Mouse (Mus musculus): ENCODE measurements around the gene Sec16a.
A peak's percentile ranks its signal among the peaks of the same experiment; 100 is the strongest.

Gene Sec16a

DNA sequence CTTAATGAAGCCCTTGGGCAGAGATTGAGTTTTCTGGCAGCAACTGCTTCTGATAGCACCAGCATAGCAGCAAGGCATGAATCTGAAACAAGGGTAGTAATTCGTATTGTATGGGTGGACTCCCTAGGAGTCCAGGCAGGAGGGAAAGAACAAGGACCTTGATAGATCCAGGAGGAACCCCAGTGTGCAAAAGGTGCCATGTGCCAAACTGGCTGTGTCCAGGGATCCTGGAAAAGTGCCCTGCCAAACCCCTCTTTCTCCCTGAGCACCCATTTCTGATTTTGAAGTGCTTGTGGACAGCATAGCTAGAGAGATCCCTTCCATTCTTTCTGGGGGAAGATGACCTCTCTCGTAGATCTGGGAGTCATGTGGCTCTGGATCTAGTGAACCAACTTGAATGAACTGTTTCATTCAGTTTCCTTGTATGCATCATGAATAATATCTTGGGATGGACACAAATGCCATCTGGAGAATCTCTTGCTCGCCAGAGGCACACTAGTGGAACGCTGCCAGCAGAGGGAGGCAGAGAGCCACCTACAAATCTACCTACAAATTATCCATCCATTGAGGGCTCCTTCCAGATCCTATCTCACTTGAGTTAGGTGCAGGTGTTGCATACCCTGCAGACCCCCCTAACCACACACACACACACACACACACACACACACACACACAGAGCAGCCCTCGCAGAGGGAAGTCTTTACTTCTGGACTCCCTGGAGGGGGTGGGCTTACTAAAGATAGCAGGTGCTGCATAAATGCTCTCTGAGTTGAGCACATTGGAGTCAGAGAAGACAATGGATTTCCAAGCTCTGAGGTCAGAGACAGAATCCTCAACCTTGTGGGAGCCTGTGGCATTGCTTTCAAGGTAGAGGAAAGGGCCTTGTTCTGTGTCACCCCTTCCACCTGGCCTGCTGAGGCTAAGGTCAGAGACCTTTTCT, 4.4 kb upstream of the Sec16a start:
- Histone ChIP-seq H3K36me3 (ENCODE audit: insufficient read depth, low read length) (peaks cover 8% of the 10 kb centered on the region; the same call in 1 of the 2 replicates), H3K4me3 (replicated peaks; ENCODE audit: low read length) (no peak overlapping the region), H3K4me1 (replicated peaks; ENCODE audit: low read depth, low read length) (peaks cover 41% of the 10 kb centered on the region), H3K27me3 (ENCODE audit: insufficient read depth, low read length) (no peaks in the 10 kb centered on the region), H3K9me3 (ENCODE audit: low read length) (no peaks in the 10 kb centered on the region)
- TF ChIP-seq POU5F1 (IDR thresholded peaks at IDR 0.05; ENCODE audit: borderline replicate concordance, low read length) = no peak
- TF ChIP-seq CTCF (conservative IDR thresholded peaks at IDR 0.05; ENCODE audit: low read length) = peak; percentile 75
- TF ChIP-seq NANOG (IDR thresholded peaks at IDR 0.05; ENCODE audit: borderline replicate concordance, low read length) = no peak

DNA sequence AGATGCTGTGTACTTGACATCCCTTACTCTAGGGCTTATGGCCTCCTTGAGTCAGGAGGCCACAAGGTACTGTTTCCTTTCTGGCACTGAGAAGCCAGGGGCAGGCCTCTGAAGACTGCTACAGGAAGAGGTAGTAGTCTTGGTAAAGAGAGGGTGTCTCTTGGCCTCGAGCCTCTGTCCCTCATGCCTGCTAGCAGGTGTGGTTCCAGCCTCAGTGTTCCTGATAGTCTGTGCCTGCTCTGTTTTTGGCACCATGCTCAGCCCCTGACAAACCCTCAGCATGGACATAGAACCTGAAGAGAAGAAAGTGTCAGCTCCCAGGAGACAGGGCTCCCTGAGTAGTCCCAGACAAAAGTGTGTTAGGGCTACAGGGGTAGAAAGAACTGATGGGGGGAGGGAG, 2.4 kb upstream of the Sec16a start:
- TF ChIP-seq CTCF (conservative IDR thresholded peaks at IDR 0.05; ENCODE audit: low read length) (no peak), POU5F1 (IDR thresholded peaks at IDR 0.05; ENCODE audit: borderline replicate concordance, low read length) (no peak), NANOG (IDR thresholded peaks at IDR 0.05; ENCODE audit: borderline replicate concordance, low read length) (no peak)
- Histone ChIP-seq H3K36me3 (ENCODE audit: insufficient read depth, low read length) (peaks cover 8% of the 10 kb centered on the region; the same call in 1 of the 2 replicates), H3K4me1 (replicated peaks; ENCODE audit: low read depth, low read length) (peaks cover 57% of the 10 kb centered on the region), H3K9me3 (ENCODE audit: low read length) (no peaks in the 10 kb centered on the region), H3K4me3 (replicated peaks; ENCODE audit: low read length) (0 out of 2 replicates have a peak overlapping the region, but pooled peaks have one; percentile 4), H3K27me3 (ENCODE audit: insufficient read depth, low read length) (no peaks in the 10 kb centered on the region)

DNA sequence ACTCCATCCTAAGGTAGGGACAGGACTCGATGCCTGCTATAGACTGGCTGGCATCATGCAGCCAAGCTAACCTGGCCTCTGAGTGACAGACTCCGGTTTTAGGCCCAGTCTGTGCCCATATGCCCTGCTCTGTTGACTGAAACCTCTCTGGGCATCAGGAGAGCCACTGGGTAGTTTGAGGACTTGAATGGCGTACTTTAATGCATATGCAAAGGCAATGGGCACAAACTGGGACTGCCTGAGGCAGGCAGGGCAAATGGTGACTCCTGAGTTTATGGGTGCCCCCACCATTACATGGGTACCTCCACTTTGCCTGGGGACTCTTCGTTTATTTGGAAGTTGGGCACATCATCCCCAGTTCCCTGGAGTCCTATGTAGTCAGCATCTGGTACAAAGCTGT, 1.7 kb upstream of the Sec16a start:
- Histone ChIP-seq H3K4me1 (replicated peaks; ENCODE audit: low read depth, low read length) (peaks cover 64% of the 10 kb centered on the region), H3K36me3 (ENCODE audit: insufficient read depth, low read length) (peaks cover 11% of the 10 kb centered on the region), H3K27me3 (ENCODE audit: insufficient read depth, low read length) (no peaks in the 10 kb centered on the region), H3K4me3 (replicated peaks; ENCODE audit: low read length) (peak overlapping the region; percentile 91), H3K9me3 (ENCODE audit: low read length) (no peaks in the 10 kb centered on the region)
- TF ChIP-seq CTCF (conservative IDR thresholded peaks at IDR 0.05; ENCODE audit: low read length) (no peak), POU5F1 (IDR thresholded peaks at IDR 0.05; ENCODE audit: borderline replicate concordance, low read length) (no peak), NANOG (IDR thresholded peaks at IDR 0.05; ENCODE audit: borderline replicate concordance, low read length) (no peak)

DNA sequence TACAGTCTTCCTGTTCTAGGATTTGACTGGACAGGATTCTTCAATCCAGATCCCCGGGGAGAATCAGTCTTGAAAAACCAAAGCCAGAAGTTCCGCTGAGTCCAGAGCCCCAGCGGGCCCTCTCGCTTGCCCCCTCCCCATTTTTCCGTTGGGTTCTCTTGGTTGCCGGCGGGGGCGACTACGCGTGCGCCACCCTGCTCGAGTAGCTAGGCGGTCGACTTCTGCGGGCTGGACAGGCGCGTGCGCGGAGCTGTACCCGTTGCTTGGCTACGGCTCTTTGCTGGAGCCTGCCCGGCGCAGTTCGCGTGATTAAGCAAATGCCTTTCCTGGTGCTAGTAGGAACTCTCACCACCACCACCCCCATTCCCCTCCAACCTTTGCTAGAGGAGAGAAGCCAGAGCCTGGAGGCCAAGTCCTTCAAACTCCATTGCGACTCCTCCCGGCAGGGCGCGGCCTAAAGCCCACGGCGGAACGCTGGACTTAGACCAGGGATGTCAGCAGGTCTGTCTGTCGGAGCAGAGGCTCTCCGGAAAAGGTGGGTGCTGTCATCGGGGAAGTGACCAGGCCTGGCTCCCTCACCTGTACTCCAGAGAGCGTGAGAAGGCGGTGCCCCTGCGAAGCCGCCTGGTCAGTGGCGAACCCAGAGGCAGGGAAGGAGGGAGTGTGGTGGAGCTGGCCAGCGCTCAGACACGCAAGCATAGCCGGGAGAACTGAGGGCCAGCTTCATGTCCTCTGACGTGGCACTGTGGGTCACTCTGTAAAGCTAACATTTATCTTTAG, 840 bp upstream of the Sec16a start:
- peaks cover 73% of the 10 kb centered on the region for H3K4me1 ChIP-seq (replicated peaks; ENCODE audit: low read depth, low read length)
- TF ChIP-seq POU5F1 (IDR thresholded peaks at IDR 0.05; ENCODE audit: borderline replicate concordance, low read length) (no peak), NANOG (IDR thresholded peaks at IDR 0.05; ENCODE audit: borderline replicate concordance, low read length) (no peak), CTCF (conservative IDR thresholded peaks at IDR 0.05; ENCODE audit: low read length) (no peak)
- H3K27me3 ChIP-seq (ENCODE audit: insufficient read depth, low read length) = no peaks in the 10 kb centered on the region
- H3K9me3 ChIP-seq (ENCODE audit: low read length) = no peaks in the 10 kb centered on the region
- H3K4me3 ChIP-seq (replicated peaks; ENCODE audit: low read length) = peak overlapping the region; percentile 91
- H3K36me3 ChIP-seq (ENCODE audit: insufficient read depth, low read length) = peaks cover 14% of the 10 kb centered on the region

DNA sequence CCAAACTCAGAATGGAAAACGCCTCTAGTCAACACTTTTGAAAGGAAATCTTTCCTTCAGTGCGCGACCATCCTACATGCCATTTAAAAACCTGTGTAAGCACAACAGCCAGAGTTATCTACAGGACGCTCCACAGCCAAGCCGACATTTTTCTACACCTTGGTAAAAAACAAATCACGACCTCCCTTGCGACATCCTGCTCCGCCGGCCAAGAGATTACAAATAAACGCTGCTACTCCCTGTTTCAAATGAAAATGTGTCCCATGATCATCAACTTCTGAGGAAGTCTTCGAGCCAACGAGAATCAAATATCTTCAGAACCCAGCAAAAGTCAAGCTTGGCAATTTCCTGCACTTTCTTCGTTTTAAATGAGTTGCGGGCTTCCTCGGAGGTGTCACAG, 648 bp downstream of the Sec16a start:
- peaks cover 29% of the 10 kb centered on the region for H3K36me3 ChIP-seq (ENCODE audit: insufficient read depth, low read length)
- peaks cover 83% of the 10 kb centered on the region for H3K4me1 ChIP-seq (replicated peaks; ENCODE audit: low read depth, low read length)
- TF ChIP-seq CTCF (conservative IDR thresholded peaks at IDR 0.05; ENCODE audit: low read length) = no peak
- TF ChIP-seq NANOG (IDR thresholded peaks at IDR 0.05; ENCODE audit: borderline replicate concordance, low read length) = no peak
- TF ChIP-seq POU5F1 (IDR thresholded peaks at IDR 0.05; ENCODE audit: borderline replicate concordance, low read length) = no peak
- H3K4me3 ChIP-seq (replicated peaks; ENCODE audit: low read length) = peak overlapping the region; percentile 96
- H3K9me3 ChIP-seq (ENCODE audit: low read length) = no peaks in the 10 kb centered on the region
- H3K27me3 ChIP-seq (ENCODE audit: insufficient read depth, low read length) = no peaks in the 10 kb centered on the region

DNA sequence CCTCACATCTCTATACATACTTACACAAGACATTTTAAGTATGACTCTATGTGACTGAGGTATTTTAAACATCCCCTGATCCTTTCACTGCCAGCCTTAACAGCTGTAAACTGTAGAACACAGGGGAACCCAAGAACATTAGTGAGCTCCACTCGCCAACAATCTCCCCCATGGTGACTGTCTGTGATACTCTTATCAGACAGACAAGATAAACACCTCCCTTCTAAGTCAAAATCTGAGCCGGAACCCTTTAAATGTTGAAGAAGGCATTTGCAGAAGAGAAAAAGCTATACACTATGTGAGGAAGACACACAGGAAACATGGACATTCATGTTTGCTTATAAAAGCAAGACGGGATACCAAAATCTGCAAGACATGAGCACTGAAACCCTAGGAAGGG, 1.1 kb downstream of the Sec16a start:
- Histone ChIP-seq H3K27me3 (ENCODE audit: insufficient read depth, low read length) (no peaks in the 10 kb centered on the region), H3K36me3 (ENCODE audit: insufficient read depth, low read length) (peaks cover 34% of the 10 kb centered on the region), H3K9me3 (ENCODE audit: low read length) (no peaks in the 10 kb centered on the region), H3K4me1 (replicated peaks; ENCODE audit: low read depth, low read length) (peaks cover 83% of the 10 kb centered on the region), H3K4me3 (replicated peaks; ENCODE audit: low read length) (peak overlapping the region; percentile 96)
- TF ChIP-seq NANOG (IDR thresholded peaks at IDR 0.05; ENCODE audit: borderline replicate concordance, low read length) (no peak), POU5F1 (IDR thresholded peaks at IDR 0.05; ENCODE audit: borderline replicate concordance, low read length) (no peak), CTCF (conservative IDR thresholded peaks at IDR 0.05; ENCODE audit: low read length) (no peak)

DNA sequence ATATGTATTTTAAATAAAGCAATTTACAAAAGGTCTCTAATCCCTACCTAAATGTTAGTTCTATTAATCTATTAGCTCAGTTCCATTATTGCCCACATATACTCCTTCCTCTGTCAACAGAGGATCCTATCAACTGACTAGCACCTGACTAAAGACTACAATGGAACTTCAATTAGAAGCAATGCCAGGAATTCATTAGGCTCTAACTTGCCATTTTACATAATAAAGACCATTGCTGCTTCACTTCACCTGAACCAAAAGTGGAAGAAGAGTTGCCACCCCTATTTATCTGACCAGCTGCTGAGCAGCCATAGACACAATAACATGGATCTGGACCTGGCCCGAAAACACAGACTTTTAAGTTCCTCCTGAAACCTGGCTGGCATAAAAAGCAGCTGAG, 2.2 kb downstream of the Sec16a start:
- TF ChIP-seq POU5F1 (IDR thresholded peaks at IDR 0.05; ENCODE audit: borderline replicate concordance, low read length) (peak; percentile 48; the same call in 1 of the 2 replicates), NANOG (IDR thresholded peaks at IDR 0.05; ENCODE audit: borderline replicate concordance, low read length) (peak; percentile 95), CTCF (conservative IDR thresholded peaks at IDR 0.05; ENCODE audit: low read length) (no peak)
- Histone ChIP-seq H3K36me3 (ENCODE audit: insufficient read depth, low read length) (peaks cover 44% of the 10 kb centered on the region), H3K4me3 (replicated peaks; ENCODE audit: low read length) (peak overlapping the region; percentile 96), H3K27me3 (ENCODE audit: insufficient read depth, low read length) (no peaks in the 10 kb centered on the region), H3K4me1 (replicated peaks; ENCODE audit: low read depth, low read length) (peaks cover 83% of the 10 kb centered on the region), H3K9me3 (ENCODE audit: low read length) (no peaks in the 10 kb centered on the region)

DNA sequence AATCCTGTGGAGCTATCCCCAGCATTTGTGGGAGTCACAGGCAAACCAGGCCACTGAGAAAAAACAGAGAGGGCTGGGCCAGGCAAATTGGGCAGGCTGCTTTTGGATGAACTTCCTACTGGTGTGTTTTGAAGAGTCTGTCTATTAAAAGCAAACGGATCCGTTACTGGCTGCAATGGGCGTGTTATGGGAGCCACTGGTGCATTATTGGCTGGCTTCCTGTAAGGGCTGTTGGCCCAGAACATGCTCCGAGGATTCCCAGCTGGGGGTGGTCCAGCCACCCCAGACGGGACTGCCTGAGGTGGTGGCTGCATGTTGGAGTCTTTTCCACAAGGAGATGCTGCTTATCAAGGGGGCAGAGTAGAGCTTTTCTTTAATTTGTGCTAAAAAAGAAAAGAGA, 3.3 kb downstream of the Sec16a start:
- no peak for TF ChIP-seq POU5F1 (IDR thresholded peaks at IDR 0.05; ENCODE audit: borderline replicate concordance, low read length)
- no peak for TF ChIP-seq CTCF (conservative IDR thresholded peaks at IDR 0.05; ENCODE audit: low read length)
- no peak for TF ChIP-seq NANOG (IDR thresholded peaks at IDR 0.05; ENCODE audit: borderline replicate concordance, low read length)
- no peaks in the 10 kb centered on the region for H3K27me3 ChIP-seq (ENCODE audit: insufficient read depth, low read length)
- H3K9me3 ChIP-seq (ENCODE audit: low read length) = no peaks in the 10 kb centered on the region
- peak overlapping the region; percentile 29 for H3K4me3 ChIP-seq (replicated peaks; ENCODE audit: low read length)
- peaks cover 81% of the 10 kb centered on the region for H3K4me1 ChIP-seq (replicated peaks; ENCODE audit: low read depth, low read length)
- peaks cover 53% of the 10 kb centered on the region for H3K36me3 ChIP-seq (ENCODE audit: insufficient read depth, low read length)

All from E14TG2a.4 (cell line).